Mouse (Mus musculus) embryonic fibroblast, embryonic 13.5 days (primary cell): ENCODE measurements at regions not wholly inside any gene's neighbourhood (a gene's known extent, or its start where the extent isn't known, plus 50 kb on each side); places are given as distances from the start of the nearest gene placed in this dataset.

ENCODE experiments used
- H3K27ac ChIP-seq: 2 replicates; pipeline ENCODE4 v1.5.1; 2012; ENCODE audit warnings: low read length, control low read depth, inconsistent platforms; ENCODE audit not compliant: insufficient read depth
- H3K4me1 ChIP-seq: 2 replicates; pipeline ENCODE4 v1.6.1; 2011; ENCODE audit warnings: low read length; ENCODE audit not compliant: control insufficient read depth, insufficient read depth
- H3K4me3 ChIP-seq: 2 replicates; pipeline ENCODE4 v1.5.1; 2011; ENCODE audit warnings: mild to moderate bottlenecking, control low read depth, low read length; ENCODE audit not compliant: insufficient read depth
- CTCF ChIP-seq: IDR thresholded peaks from 2 replicates; pipeline ENCODE4 v1.5.1; 2011; ENCODE audit warnings: mild to moderate bottlenecking, control low read depth, low read length, moderate library complexity, borderline replicate concordance; ENCODE audit not compliant: insufficient read depth
- POLR2A ChIP-seq: IDR thresholded peaks from 2 replicates; pipeline ENCODE4 v1.6.1; 2011; ENCODE audit warnings: low read depth, mild to moderate bottlenecking, control low read depth, low read length, moderate library complexity

GRCm38 (mm10) chr1:23462411-23462810 is 64.8 kb upstream of the Ogfrl1 start:
- no peak overlapping the region for H3K27ac ChIP-seq
- TF ChIP-seq CTCF (no peak), POLR2A (no peak)
- no peaks in the 10 kb centered on the region for H3K4me1 ChIP-seq
- H3K4me3 ChIP-seq = no peak overlapping the region

- Histone ChIP-seq H3K27ac (no peak overlapping the region), H3K4me1 (no peaks in the 10 kb centered on the region), H3K4me3 (no peak overlapping the region)
- TF ChIP-seq POLR2A = no peak
- TF ChIP-seq CTCF = no peak
These were observed 66.5 kb upstream of the Ogfrl1 start for GRCm38 (mm10) chr1:23464081-23464480.

GRCm38 (mm10) chr1:23466340-23466739 is 68.8 kb upstream of the Ogfrl1 start:
- Histone ChIP-seq H3K4me1 (no peaks in the 10 kb centered on the region), H3K4me3 (no peak overlapping the region), H3K27ac (no peak overlapping the region)
- TF ChIP-seq POLR2A (no peak), CTCF (no peak)

- no peak overlapping the region for H3K4me3 ChIP-seq
- no peak overlapping the region for H3K27ac ChIP-seq
- H3K4me1 ChIP-seq = no peaks in the 10 kb centered on the region
- TF ChIP-seq POLR2A (no peak), CTCF (no peak)
These were observed 69.8 kb upstream of the Ogfrl1 start for GRCm38 (mm10) chr1:23467405-23467804.

- TF ChIP-seq CTCF (no peak), POLR2A (no peak)
- no peak overlapping the region for H3K27ac ChIP-seq
- H3K4me1 ChIP-seq = no peaks in the 10 kb centered on the region
- H3K4me3 ChIP-seq = no peak overlapping the region
These were observed 83.3 kb upstream of the Ogfrl1 start for GRCm38 (mm10) chr1:23480776-23481320.

GRCm38 (mm10) chr1:23484566-23484965 is 87.0 kb upstream of the Ogfrl1 start:
- no peaks in the 10 kb centered on the region for H3K4me1 ChIP-seq
- no peak overlapping the region for H3K4me3 ChIP-seq
- H3K27ac ChIP-seq = no peak overlapping the region
- TF ChIP-seq POLR2A (no peak), CTCF (no peak)

GRCm38 (mm10) chr1:23485150-23485775 is 87.7 kb upstream of the Ogfrl1 start:
- no peak overlapping the region for H3K4me3 ChIP-seq

GRCm38 (mm10) chr1:23487031-23487430 is 89.5 kb upstream of the Ogfrl1 start:
- no peak overlapping the region for H3K27ac ChIP-seq
- H3K4me1 ChIP-seq = no peaks in the 10 kb centered on the region
- TF ChIP-seq CTCF (no peak), POLR2A (no peak)
- no peak overlapping the region for H3K4me3 ChIP-seq

More at GRCm38 (mm10) chr1:23485150-23485775, 87.7 kb upstream of the Ogfrl1 start:
- H3K27ac ChIP-seq = no peak overlapping the region
- TF ChIP-seq POLR2A (no peak), CTCF (no peak)
- no peaks in the 10 kb centered on the region for H3K4me1 ChIP-seq

- TF ChIP-seq CTCF (no peak), POLR2A (no peak)
- no peaks in the 10 kb centered on the region for H3K4me1 ChIP-seq
These were observed 93.1 kb upstream of the Ogfrl1 start for GRCm38 (mm10) chr1:23490640-23491039.

GRCm38 (mm10) chr1:23491041-23491440 is 93.5 kb upstream of the Ogfrl1 start:
- TF ChIP-seq CTCF (no peak), POLR2A (no peak)
- H3K4me1 ChIP-seq = no peaks in the 10 kb centered on the region
- H3K27ac ChIP-seq = no peak overlapping the region
- no peak overlapping the region for H3K4me3 ChIP-seq

More at GRCm38 (mm10) chr1:23490640-23491039, 93.1 kb upstream of the Ogfrl1 start:
- Histone ChIP-seq H3K4me3 (no peak overlapping the region), H3K27ac (no peak overlapping the region)

- Histone ChIP-seq H3K4me1 (no peaks in the 10 kb centered on the region), H3K4me3 (no peak overlapping the region), H3K27ac (no peak overlapping the region)
- TF ChIP-seq CTCF (no peak), POLR2A (no peak)
These were observed 95.4 kb upstream of the Ogfrl1 start for GRCm38 (mm10) chr1:23492981-23493380.
